Comparison of ENCODE assay signal across 8 mouse cellular contexts in the genomic region with DNA sequence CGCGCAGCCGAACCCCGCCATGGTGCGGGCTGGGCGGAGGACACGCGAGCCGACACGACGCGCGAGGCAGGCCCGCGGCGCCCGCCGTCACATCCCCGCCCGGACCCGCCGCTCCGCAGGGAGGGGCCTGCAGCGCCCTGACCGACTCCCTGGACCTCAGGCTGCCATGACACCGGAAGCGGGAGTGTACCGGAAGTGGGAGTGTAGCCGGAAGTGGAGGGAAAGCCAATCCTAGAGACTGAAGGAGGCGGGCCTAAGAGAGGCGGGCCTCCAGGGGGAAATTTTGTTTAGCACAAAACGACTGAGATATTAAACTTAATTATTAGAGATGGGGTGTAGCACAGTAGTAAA. TPM values are rescaled to one million over a fixed set of nuclear protein-coding genes. Genes with fewer than 3 reads are reported as not detected.
DNase-seq lines count a peak whose midpoint lies in the region; ATAC-seq and TF ChIP-seq lines count a peak whose summit lies in the region.

No protein-coding gene starts in this region.

- 0 out of 2 replicates have a peak, but pooled peaks cover 2% of the 10 kb centered on the region for H3K27me3 ChIP-seq in hindbrain, embryonic 12.5 days
- no peaks in the 10 kb centered on the region for H3K27me3 ChIP-seq in lung, postnatal 0 days (replicated peaks; ENCODE audit: insufficient read depth, low read length)

- peak; percentile 100 for ATAC-seq in hindbrain, embryonic 12.5 days (ENCODE audit: low FRiP score)
- peak; percentile 100 for ATAC-seq in lung, postnatal 0 days

- WGBS in hindbrain, embryonic 12.5 days, result 3% methylated on average over 32 of the region's 32 CpGs
- WGBS in lung, postnatal 0 days, result 7% methylated on average over 32 of the region's 32 CpGs

- H3K9ac ChIP-seq in hindbrain, embryonic 12.5 days, result peak overlapping the region; percentile 94
- peak overlapping the region; percentile 41; the same call in 1 of the 2 replicates for H3K9ac ChIP-seq in lung, postnatal 0 days (replicated peaks; ENCODE audit: low read depth)

- TF ChIP-seq CTCF in lung, postnatal 0 days (IDR thresholded peaks at IDR 0.05), result no peak

- H3K4me1 ChIP-seq in hindbrain, embryonic 12.5 days, result peaks cover 5% of the 10 kb centered on the region
- no peaks in the 10 kb centered on the region for H3K4me1 ChIP-seq in lung, postnatal 0 days (ENCODE audit: insufficient read depth, low read depth, low read length)

- H3K4me3 ChIP-seq in hindbrain, embryonic 12.5 days, result peak overlapping the region; percentile 79
- peak overlapping the region; percentile 59 for H3K4me3 ChIP-seq in lung, postnatal 0 days (ENCODE audit: low read depth, low read length)

- DNase-seq in T-cell, adult 2 months (ENCODE audit: low spot score), result peak; percentile 83
- DNase-seq in cerebellum, postnatal 25 days, result peak; percentile 88 to 91
- peak; percentile 75 to 77 for DNase-seq in frontal cortex, postnatal 14 days (ENCODE audit: low spot score in 2 of 2)
- peak; percentile 84 for DNase-seq in layer of hippocampus, postnatal 10 days (ENCODE audit: low spot score in 2 of 2)
- DNase-seq in lung, postnatal 0 days (ENCODE audit: low spot score), result peak; percentile 94
- DNase-seq in ovary, postnatal 10 days (ENCODE audit: low spot score), result peak; percentile 58
- peak; percentile 78 for DNase-seq in thymus, postnatal 0 days (ENCODE audit: low spot score)

- no peaks in the 10 kb centered on the region for H3K9me3 ChIP-seq in hindbrain, embryonic 12.5 days (replicated peaks)
- H3K9me3 ChIP-seq in lung, postnatal 0 days (ENCODE audit: low read length), result no peaks in the 10 kb centered on the region

- no peak overlapping the region; the same call in 1 of the 2 replicates for H3K27ac ChIP-seq in hindbrain, embryonic 12.5 days
- H3K27ac ChIP-seq in lung, postnatal 0 days (ENCODE audit: low read length), result 0 out of 2 replicates have a peak overlapping the region, but pooled peaks have one; percentile 35

- peak overlapping the region; percentile 77 for H3K4me2 ChIP-seq in hindbrain, embryonic 12.5 days (replicated peaks)
- peak overlapping the region; percentile 56 for H3K4me2 ChIP-seq in lung, postnatal 0 days (replicated peaks; ENCODE audit: low read depth, low read length)

- no peak for TF ChIP-seq EP300 in lung, postnatal 0 days (IDR thresholded peaks at IDR 0.05)

- H3K36me3 ChIP-seq in hindbrain, embryonic 12.5 days, result no peaks in the 10 kb centered on the region
- H3K36me3 ChIP-seq in lung, postnatal 0 days (ENCODE audit: insufficient read depth, low read length), result no peaks in the 10 kb centered on the region

RNA-seq across cellular contexts. Expression of a gene that starts 21.6 kb away (rescaled TPM):
- not detected in 2 replicates for polyA plus RNA-seq in hindbrain, embryonic 12.5 days (2016; fragmentation: Nextera tagmentation; extraction: Ambion mirVana)
- not detected for total RNA-seq in layer of hippocampus, postnatal 10 days (2021)
- polyA plus RNA-seq in lung, postnatal 0 days (2015; fragmentation: Nextera tagmentation; extraction: Ambion mirVana), result 3.9 and 5.3 TPM in 2 replicates
- 0.64 and 1.1 TPM in 2 replicates for polyA plus RNA-seq in thymus, postnatal 0 days (2015; fragmentation: Nextera tagmentation; extraction: Ambion mirVana)

RNA-seq across cellular contexts. Expression of a gene that starts 23.0 kb away (rescaled TPM):
- not detected in 2 replicates for polyA plus RNA-seq in hindbrain, embryonic 12.5 days (2016; fragmentation: Nextera tagmentation; extraction: Ambion mirVana)
- total RNA-seq in layer of hippocampus, postnatal 10 days (2021), result not detected
- 0.58 and 0.64 TPM in 2 replicates for polyA plus RNA-seq in lung, postnatal 0 days (2015; fragmentation: Nextera tagmentation; extraction: Ambion mirVana)
- not detected in 2 replicates for polyA plus RNA-seq in thymus, postnatal 0 days (2015; fragmentation: Nextera tagmentation; extraction: Ambion mirVana)

RNA-seq across cellular contexts. Expression of a gene that starts 40.3 kb away (rescaled TPM):
- 15.3 and 16.3 TPM in 2 replicates for polyA plus RNA-seq in hindbrain, embryonic 12.5 days (2016; fragmentation: Nextera tagmentation; extraction: Ambion mirVana)
- 100 to 1,000 TPM; 145 to 147 TPM for total RNA-seq in layer of hippocampus, postnatal 10 days (2021)
- 4.8 and 5.2 TPM in 2 replicates for polyA plus RNA-seq in lung, postnatal 0 days (2015; fragmentation: Nextera tagmentation; extraction: Ambion mirVana)
- polyA plus RNA-seq in thymus, postnatal 0 days (2015; fragmentation: Nextera tagmentation; extraction: Ambion mirVana), result 6.7 and 7.0 TPM in 2 replicates

RNA-seq across cellular contexts. Expression of a gene that starts 50.6 kb away (rescaled TPM):
- 3.5 and 3.8 TPM in 2 replicates for polyA plus RNA-seq in hindbrain, embryonic 12.5 days (2016; fragmentation: Nextera tagmentation; extraction: Ambion mirVana)
- 1 to 10 TPM; 3.2 TPM for total RNA-seq in layer of hippocampus, postnatal 10 days (2021)
- 2.6 and 2.9 TPM in 2 replicates for polyA plus RNA-seq in lung, postnatal 0 days (2015; fragmentation: Nextera tagmentation; extraction: Ambion mirVana)
- polyA plus RNA-seq in thymus, postnatal 0 days (2015; fragmentation: Nextera tagmentation; extraction: Ambion mirVana), result 0.26 and 0.36 TPM in 2 replicates

RNA-seq across cellular contexts. Expression of a gene that starts 53.1 kb away (rescaled TPM):
- 0.95 and 1.1 TPM in 2 replicates for polyA plus RNA-seq in hindbrain, embryonic 12.5 days (2016; fragmentation: Nextera tagmentation; extraction: Ambion mirVana)
- not detected for total RNA-seq in layer of hippocampus, postnatal 10 days (2021)
- polyA plus RNA-seq in lung, postnatal 0 days (2015; fragmentation: Nextera tagmentation; extraction: Ambion mirVana), result 0.53 and 0.68 TPM in 2 replicates
- polyA plus RNA-seq in thymus, postnatal 0 days (2015; fragmentation: Nextera tagmentation; extraction: Ambion mirVana), result not detected in 2 replicates
